Mouse (Mus musculus): ENCODE measurements around the gene Fbxo39. TPM values are rescaled to one million over a fixed set of nuclear protein-coding genes. Genes with fewer than 3 reads are reported as not detected.
A peak's percentile ranks its signal among the peaks of the same experiment; 100 is the strongest.
"Not testable (repeated sequence)": the region's sequence is repeated elsewhere in the genome, so short reads cannot be mapped to it uniquely, and the experiment has no call there.

The Fbxo39 gene
- total and polyA plus RNA-seq, 2 experiments from 2014 or later: not detected

DNA sequence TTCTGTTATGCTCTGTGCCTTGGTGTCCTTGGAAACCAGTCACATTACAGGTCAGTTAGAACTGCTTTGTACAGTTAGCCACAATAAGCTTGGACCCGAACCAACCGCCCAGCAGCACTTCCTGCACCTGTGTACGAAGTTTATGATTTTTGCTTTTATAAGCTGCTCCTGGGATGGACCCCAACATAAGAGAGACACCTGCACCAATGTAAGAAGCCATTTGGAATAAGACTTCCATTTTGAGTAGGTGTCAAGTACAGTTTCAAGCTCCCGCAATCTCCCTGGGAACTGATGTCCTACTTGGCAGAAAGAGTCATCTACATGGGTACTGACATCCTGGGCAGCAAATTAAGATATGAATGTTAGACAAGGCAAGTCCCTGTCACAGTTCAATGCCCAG lies 25.5 kb downstream of the Fbxo39 start:
- Histone ChIP-seq H3K4me3 (ENCODE audit: low read depth, low read length) (no peak overlapping the region), H3K9me3 (replicated peaks; ENCODE audit: control insufficient read depth, low read length) (no peaks in the 10 kb centered on the region), H3K4me2 (ENCODE audit: low read depth, low read length) (no peak overlapping the region), H3K27me3 (ENCODE audit: control insufficient read depth, insufficient read depth, low read length) (no peaks in the 10 kb centered on the region), H3K9ac (replicated peaks; ENCODE audit: low read depth, low read length) (no peak overlapping the region), H3K36me3 (replicated peaks; ENCODE audit: control insufficient read depth, insufficient read depth, low read length) (no peaks in the 10 kb centered on the region), H3K4me1 (ENCODE audit: control insufficient read depth, insufficient read depth) (0 out of 2 replicates have a peak, but pooled peaks cover 3% of the 10 kb centered on the region), H3K27ac (ENCODE audit: low read depth) (no peak overlapping the region)
- WGBS: 74% methylated on average over 4 of the region's 4 CpGs
- TF ChIP-seq CTCF (IDR thresholded peaks at IDR 0.05; ENCODE audit: low read depth): no peak
- no peak for TF ChIP-seq EP300 (IDR thresholded peaks at IDR 0.05; ENCODE audit: low read depth)
- ATAC-seq (ENCODE audit: insufficient read depth, low read depth) (no peak), DNase-seq (ENCODE audit: low spot score) (no peak)

DNA sequence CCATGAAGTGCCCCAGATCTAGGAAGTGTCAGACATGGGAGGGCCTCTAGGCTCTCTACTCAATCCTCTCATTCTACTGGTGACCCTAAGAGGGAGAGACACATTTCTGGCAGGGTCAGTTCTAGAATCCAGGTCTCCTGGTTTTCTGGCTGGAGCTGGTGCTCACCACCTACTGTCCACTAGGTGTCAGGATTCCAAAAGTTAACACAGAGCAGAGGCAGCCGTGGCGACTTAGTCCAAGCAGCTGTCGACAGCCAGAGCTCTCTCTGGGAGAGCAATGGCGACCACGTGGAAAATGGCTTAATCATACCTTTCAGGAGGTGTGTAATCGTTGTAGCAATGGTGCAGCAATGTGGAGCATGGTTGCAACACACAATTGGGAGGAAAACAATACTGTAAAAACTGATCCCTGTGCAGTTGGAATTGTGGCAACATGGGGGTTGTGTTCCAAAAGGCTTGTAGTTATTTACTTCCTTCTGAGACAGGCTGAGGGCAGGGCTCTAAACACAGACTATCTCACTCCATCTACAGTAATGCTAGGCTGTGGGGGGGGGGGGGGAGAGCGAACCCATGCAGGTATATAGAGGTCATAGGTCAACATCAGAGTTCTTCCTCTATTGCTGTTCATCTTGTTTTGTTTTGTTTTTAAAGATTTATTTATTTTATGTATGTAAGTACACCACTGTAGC lies 28.4 kb downstream of the Fbxo39 start:
- no peaks in the 10 kb centered on the region for H3K4me1 ChIP-seq (ENCODE audit: control insufficient read depth, insufficient read depth)
- H3K9me3 ChIP-seq (replicated peaks; ENCODE audit: control insufficient read depth, low read length): no peaks in the 10 kb centered on the region
- H3K4me3 ChIP-seq (ENCODE audit: low read depth, low read length): no peak overlapping the region
- no peaks in the 10 kb centered on the region for H3K27me3 ChIP-seq (ENCODE audit: control insufficient read depth, insufficient read depth, low read length)
- ATAC-seq (ENCODE audit: insufficient read depth, low read depth) (peak; percentile 79), DNase-seq (ENCODE audit: low spot score) (peak; percentile 64)
- no peaks in the 10 kb centered on the region for H3K36me3 ChIP-seq (replicated peaks; ENCODE audit: control insufficient read depth, insufficient read depth, low read length)
- no peak overlapping the region for H3K27ac ChIP-seq (ENCODE audit: low read depth)
- H3K4me2 ChIP-seq (ENCODE audit: low read depth, low read length): no peak overlapping the region
- 11% methylated on average over 7 of the region's 7 CpGs for WGBS
- TF ChIP-seq CTCF (IDR thresholded peaks at IDR 0.05; ENCODE audit: low read depth): peak; percentile 75
- TF ChIP-seq EP300 (IDR thresholded peaks at IDR 0.05; ENCODE audit: low read depth): no peak
- H3K9ac ChIP-seq (replicated peaks; ENCODE audit: low read depth, low read length): no peak overlapping the region

DNA sequence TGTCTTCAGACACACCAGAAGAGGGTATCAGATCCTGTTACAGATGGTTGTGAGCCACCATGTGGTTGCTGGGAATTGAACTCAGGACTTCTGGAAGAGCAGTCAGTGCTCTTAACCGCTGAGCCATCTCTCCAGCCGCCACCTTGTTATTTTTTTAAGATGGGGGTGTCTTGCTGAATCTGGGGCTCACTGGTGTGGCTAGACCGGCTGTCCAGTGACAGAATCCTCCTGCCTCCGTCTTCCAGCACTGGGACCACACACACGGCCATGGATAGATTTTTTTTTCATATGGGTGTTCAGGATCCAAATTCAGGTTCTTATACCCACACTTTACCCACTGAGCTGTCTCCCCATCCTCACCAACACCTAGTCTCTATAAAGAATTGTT lies 29.0 kb downstream of the Fbxo39 start:
- 89% methylated on average over 5 of the region's 5 CpGs for WGBS

DNA sequence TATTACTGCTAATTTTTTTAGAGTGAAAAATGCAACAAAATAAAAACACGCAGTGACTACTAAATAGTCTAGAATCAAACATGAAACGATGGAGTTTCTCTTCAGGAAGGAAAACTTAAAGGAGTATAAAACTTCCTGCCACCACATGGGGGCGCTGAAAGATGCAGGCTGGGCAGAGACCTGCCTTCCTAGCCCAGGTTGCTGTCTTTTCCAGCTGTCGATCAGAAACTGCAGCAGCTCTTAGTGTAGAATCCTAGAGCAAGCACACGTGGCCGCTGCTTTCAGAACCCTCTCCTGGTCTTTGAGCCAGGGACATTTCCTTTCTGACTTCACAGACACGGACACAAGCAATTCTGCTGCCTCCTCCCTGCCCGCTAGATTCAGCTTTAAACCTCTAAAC lies 29.7 kb downstream of the Fbxo39 start:
- no peak for ATAC-seq (ENCODE audit: insufficient read depth, low read depth)
- no peak overlapping the region for H3K27ac ChIP-seq (ENCODE audit: low read depth)
- H3K27me3 ChIP-seq (ENCODE audit: control insufficient read depth, insufficient read depth, low read length): no peaks in the 10 kb centered on the region
- no peaks in the 10 kb centered on the region for H3K36me3 ChIP-seq (replicated peaks; ENCODE audit: control insufficient read depth, insufficient read depth, low read length)
- H3K9me3 ChIP-seq (replicated peaks; ENCODE audit: control insufficient read depth, low read length): no peaks in the 10 kb centered on the region
- no peak overlapping the region for H3K4me3 ChIP-seq (ENCODE audit: low read depth, low read length)
- H3K4me2 ChIP-seq (ENCODE audit: low read depth, low read length): no peak overlapping the region
- DNase-seq (ENCODE audit: low spot score): peak; percentile 38
- H3K9ac ChIP-seq (replicated peaks; ENCODE audit: low read depth, low read length): no peak overlapping the region
- 23% methylated on average over 8 of the region's 8 CpGs for WGBS
- TF ChIP-seq EP300 (IDR thresholded peaks at IDR 0.05; ENCODE audit: low read depth): no peak
- TF ChIP-seq CTCF (IDR thresholded peaks at IDR 0.05; ENCODE audit: low read depth): peak; percentile 69
- no peaks in the 10 kb centered on the region for H3K4me1 ChIP-seq (ENCODE audit: control insufficient read depth, insufficient read depth)

More for the DNA sequence above, 29.0 kb downstream of the Fbxo39 start:
- not testable (repeated sequence) for ATAC-seq (ENCODE audit: insufficient read depth, low read depth); H3K27me3 ChIP-seq (ENCODE audit: control insufficient read depth, insufficient read depth, low read length); H3K27ac ChIP-seq (ENCODE audit: low read depth); H3K4me1 ChIP-seq (ENCODE audit: control insufficient read depth, insufficient read depth); H3K36me3 ChIP-seq (replicated peaks; ENCODE audit: control insufficient read depth, insufficient read depth, low read length); H3K4me3 ChIP-seq (ENCODE audit: low read depth, low read length); H3K9ac ChIP-seq (replicated peaks; ENCODE audit: low read depth, low read length); H3K4me2 ChIP-seq (ENCODE audit: low read depth, low read length); H3K9me3 ChIP-seq (replicated peaks; ENCODE audit: control insufficient read depth, low read length); DNase-seq (ENCODE audit: low spot score)

DNA sequence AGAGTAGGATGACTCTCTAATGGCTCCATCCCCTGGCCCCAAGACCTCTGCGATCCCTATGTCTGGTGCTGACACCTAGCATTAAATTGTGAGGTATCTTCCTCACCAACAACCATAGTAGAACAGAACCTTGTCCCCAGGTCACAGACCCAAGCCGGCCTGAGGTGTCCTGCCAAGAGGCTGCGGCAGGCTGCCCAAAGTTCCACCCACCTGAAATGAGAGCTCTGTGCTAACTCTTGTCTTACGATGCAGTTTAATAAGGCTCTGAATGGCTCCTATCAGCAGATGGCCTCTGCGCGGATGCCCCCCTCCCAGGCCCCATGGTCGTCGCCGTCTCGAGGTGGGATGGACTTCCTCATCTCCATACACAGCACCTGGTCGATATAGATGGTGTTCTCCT lies 30.2 kb downstream of the Fbxo39 start:
- no peak for DNase-seq (ENCODE audit: low spot score)
- Histone ChIP-seq H3K9ac (replicated peaks; ENCODE audit: low read depth, low read length) (no peak overlapping the region), H3K27me3 (ENCODE audit: control insufficient read depth, insufficient read depth, low read length) (no peaks in the 10 kb centered on the region), H3K4me3 (ENCODE audit: low read depth, low read length) (no peak overlapping the region), H3K27ac (ENCODE audit: low read depth) (no peak overlapping the region), H3K4me2 (ENCODE audit: low read depth, low read length) (no peak overlapping the region), H3K4me1 (ENCODE audit: control insufficient read depth, insufficient read depth) (no peaks in the 10 kb centered on the region), H3K9me3 (replicated peaks; ENCODE audit: control insufficient read depth, low read length) (no peaks in the 10 kb centered on the region), H3K36me3 (replicated peaks; ENCODE audit: control insufficient read depth, insufficient read depth, low read length) (no peaks in the 10 kb centered on the region)
- ATAC-seq (ENCODE audit: insufficient read depth, low read depth): no peak
- 87% methylated on average over 11 of the region's 11 CpGs for WGBS
- no peak for TF ChIP-seq CTCF (IDR thresholded peaks at IDR 0.05; ENCODE audit: low read depth)
- TF ChIP-seq EP300 (IDR thresholded peaks at IDR 0.05; ENCODE audit: low read depth): no peak

DNA sequence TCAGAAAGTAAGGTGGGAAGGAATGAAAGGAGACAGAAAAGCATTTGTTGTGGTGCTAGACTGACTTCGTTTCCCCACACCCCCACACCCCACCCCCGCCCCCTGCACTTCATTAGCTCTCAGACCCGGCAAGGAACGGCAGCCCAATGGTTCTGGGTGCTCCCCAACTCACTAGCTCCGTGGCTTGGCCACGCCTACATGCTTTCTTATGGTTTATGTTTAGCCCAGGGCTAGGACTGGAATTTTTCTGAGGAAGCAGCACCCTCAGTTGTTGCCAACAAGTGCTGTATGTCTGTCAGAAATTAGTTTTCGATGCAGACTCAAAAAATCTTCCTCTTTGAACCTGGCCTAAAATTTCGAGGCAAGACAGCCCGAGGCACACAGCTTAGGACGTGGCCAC lies 34.3 kb downstream of the Fbxo39 start:
- Histone ChIP-seq H3K9me3 (replicated peaks; ENCODE audit: control insufficient read depth, low read length) (no peaks in the 10 kb centered on the region), H3K27ac (ENCODE audit: low read depth) (no peak overlapping the region), H3K4me3 (ENCODE audit: low read depth, low read length) (no peak overlapping the region), H3K4me2 (ENCODE audit: low read depth, low read length) (no peak overlapping the region), H3K4me1 (ENCODE audit: control insufficient read depth, insufficient read depth) (no peaks in the 10 kb centered on the region), H3K9ac (replicated peaks; ENCODE audit: low read depth, low read length) (no peak overlapping the region), H3K36me3 (replicated peaks; ENCODE audit: control insufficient read depth, insufficient read depth, low read length) (no peaks in the 10 kb centered on the region), H3K27me3 (ENCODE audit: control insufficient read depth, insufficient read depth, low read length) (no peaks in the 10 kb centered on the region)
- DNase-seq (ENCODE audit: low spot score) (no peak), ATAC-seq (ENCODE audit: insufficient read depth, low read depth) (no peak)
- WGBS: 51% methylated on average over 10 of the region's 10 CpGs
- no peak for TF ChIP-seq CTCF (IDR thresholded peaks at IDR 0.05; ENCODE audit: low read depth)
- TF ChIP-seq EP300 (IDR thresholded peaks at IDR 0.05; ENCODE audit: low read depth): no peak
